Mouse (Mus musculus) heart, embryonic 16.5 days (tissue): Measurements from ENCODE around the gene Cmss1. TPM values are rescaled to one million over a fixed set of nuclear protein-coding genes. Genes with fewer than 3 reads are reported as not detected.
A peak's percentile ranks its signal among the peaks of the same experiment; 100 is the strongest.

Source experiments
- ATAC-seq: fragments of 200-750 bp; cut with Nextera tagmentation; replicated peaks from 2 replicates; pipeline ENCODE4 v1.8.0; 2017; ENCODE audit warnings: moderate number of reproducible peaks; ENCODE audit not compliant: insufficient read depth, low FRiP score; ENCODE audit errors: extremely low read depth
- H3K27ac ChIP-seq: fragments of 300-500 bp; sonication (generic); 2 replicates; pipeline ENCODE4 v1.5.1; 2014; ENCODE audit warnings: mild to moderate bottlenecking, low read length, control low read depth, moderate library complexity
- H3K27me3 ChIP-seq: fragments of 300-500 bp; sonication (generic); 2 replicates; pipeline ENCODE4 v1.6.1; 2014; ENCODE audit warnings: low read length, mixed read lengths; ENCODE audit not compliant: control insufficient read depth, insufficient read depth
- H3K36me3 ChIP-seq: fragments of 300-500 bp; sonication (generic); 2 replicates; pipeline ENCODE4 v1.6.1; 2014; ENCODE audit not compliant: control insufficient read depth, insufficient read depth
- H3K4me1 ChIP-seq: fragments of 300-500 bp; sonication (generic); 2 replicates; pipeline ENCODE4 v1.6.1; 2014; ENCODE audit warnings: low read length, mixed read lengths; ENCODE audit not compliant: control insufficient read depth, insufficient read depth
- H3K4me2 ChIP-seq: fragments of 300-500 bp; sonication (generic); 2 replicates; pipeline ENCODE4 v1.6.1; 2014; ENCODE audit warnings: low read depth, mild to moderate bottlenecking, control low read depth, low read length
- H3K4me3 ChIP-seq: fragments of 300-500 bp; sonication (generic); 2 replicates; pipeline ENCODE4 v1.5.1; 2014; ENCODE audit warnings: mild to moderate bottlenecking, control low read depth, low read length
- H3K9ac ChIP-seq: fragments of 300-500 bp; sonication (generic); 2 replicates; pipeline ENCODE4 v1.6.1; 2014; ENCODE audit warnings: low read length, control low read depth
- H3K9me3 ChIP-seq: fragments of 300-500 bp; sonication (generic); replicated peaks from 2 replicates; pipeline ENCODE4 v1.6.1; 2016; ENCODE audit warnings: low read length; ENCODE audit not compliant: control insufficient read depth
- WGBS: fragments of 180-500 bp; shearing (Covaris S2); extraction: QIAGEN DNeasy Blood & Tissue Kit; methylation state at CpG from one replicate; pipeline ENCODE4 v1.1.7; 2014; 5-methylcytosine and 5-hydroxymethylcytosine counted together
- polyA plus RNA-seq: library from polyadenylated mRNA; unstranded; fragments of >200 nt; fragmentation: Nextera tagmentation; extraction: Ambion mirVana; gene quantifications from 2 replicates; pipeline ENCODE4 v1.2.1, GENCODE M21; 2015

Cmss1 gene
- polyA plus RNA-seq, 1 experiment from 2014 or later: 39.5 TPM

- Histone ChIP-seq H3K4me3 (no peak overlapping the region), H3K9ac (no peak overlapping the region), H3K4me1 (peaks cover 3% of the 10 kb centered on the region), H3K4me2 (no peak overlapping the region), H3K27me3 (no peaks in the 10 kb centered on the region), H3K36me3 (peaks cover 22% of the 10 kb centered on the region), H3K27ac (no peak overlapping the region), H3K9me3 (no peaks in the 10 kb centered on the region)
- WGBS: 78% methylated on average over 7 of the region's 7 CpGs
- no peak for ATAC-seq
Observed at GRCm38 (mm10) chr16:57568648-57569404, 37.8 kb downstream of the Cmss1 start.

- ATAC-seq: no peak
- Histone ChIP-seq H3K27ac (peak overlapping the region; percentile 17; the same call in 1 of the 2 replicates), H3K9me3 (no peaks in the 10 kb centered on the region), H3K4me1 (peaks cover 9% of the 10 kb centered on the region; the same call in 1 of the 2 replicates), H3K4me3 (no peak overlapping the region), H3K4me2 (no peak overlapping the region), H3K9ac (no peak overlapping the region), H3K27me3 (no peaks in the 10 kb centered on the region), H3K36me3 (peaks cover 13% of the 10 kb centered on the region)
- 40% methylated on average over 3 of the region's 3 CpGs for WGBS
Observed at GRCm38 (mm10) chr16:57566215-57566614, 40.4 kb downstream of the Cmss1 start.

- H3K27me3 ChIP-seq: no peaks in the 10 kb centered on the region
- ATAC-seq: no peak
- no peak overlapping the region for H3K27ac ChIP-seq
- no peak overlapping the region for H3K9ac ChIP-seq
- peaks cover 3% of the 10 kb centered on the region for H3K36me3 ChIP-seq
- H3K9me3 ChIP-seq: no peaks in the 10 kb centered on the region
- WGBS: 43% methylated on average over 1 of the region's 1 CpGs
- no peak overlapping the region for H3K4me2 ChIP-seq
- H3K4me1 ChIP-seq: peaks cover 14% of the 10 kb centered on the region
- no peak overlapping the region for H3K4me3 ChIP-seq
Observed at GRCm38 (mm10) chr16:57564807-57565206, 41.9 kb downstream of the Cmss1 start.

GRCm38 (mm10) chr16:57563453-57563852 lies 43.2 kb downstream of the Cmss1 start:
- no peaks in the 10 kb centered on the region for H3K9me3 ChIP-seq
- peak; percentile 49 for ATAC-seq
- H3K27ac ChIP-seq: no peak overlapping the region
- 23% methylated on average over 3 of the region's 3 CpGs for WGBS
- H3K4me1 ChIP-seq: peaks cover 14% of the 10 kb centered on the region
- no peak overlapping the region for H3K4me3 ChIP-seq
- no peaks in the 10 kb centered on the region for H3K27me3 ChIP-seq
- no peak overlapping the region for H3K9ac ChIP-seq
- H3K4me2 ChIP-seq: no peak overlapping the region
- H3K36me3 ChIP-seq: no peaks in the 10 kb centered on the region

GRCm38 (mm10) chr16:57560185-57560584 lies 46.5 kb downstream of the Cmss1 start:
- Histone ChIP-seq H3K4me1 (peaks cover 19% of the 10 kb centered on the region), H3K9ac (no peak overlapping the region), H3K4me3 (no peak overlapping the region), H3K36me3 (no peaks in the 10 kb centered on the region), H3K9me3 (no peaks in the 10 kb centered on the region), H3K4me2 (no peak overlapping the region), H3K27ac (no peak overlapping the region), H3K27me3 (no peaks in the 10 kb centered on the region)
- WGBS: 83% methylated on average over 1 of the region's 1 CpGs
- no peak for ATAC-seq

GRCm38 (mm10) chr16:57558258-57558657 lies 48.4 kb downstream of the Cmss1 start:
- H3K4me3 ChIP-seq: no peak overlapping the region
- H3K4me1 ChIP-seq: peaks cover 17% of the 10 kb centered on the region
- H3K9me3 ChIP-seq: no peaks in the 10 kb centered on the region
- WGBS: 83% methylated on average over 3 of the region's 3 CpGs
- H3K27me3 ChIP-seq: no peaks in the 10 kb centered on the region
- ATAC-seq: no peak
- H3K4me2 ChIP-seq: no peak overlapping the region
- no peak overlapping the region for H3K9ac ChIP-seq
- no peaks in the 10 kb centered on the region for H3K36me3 ChIP-seq
- H3K27ac ChIP-seq: no peak overlapping the region

- Histone ChIP-seq H3K9me3 (no peaks in the 10 kb centered on the region), H3K27ac (peak overlapping the region; percentile 52), H3K9ac (no peak overlapping the region), H3K36me3 (peaks cover 4% of the 10 kb centered on the region; the same call in 1 of the 2 replicates), H3K4me2 (no peak overlapping the region), H3K4me3 (no peak overlapping the region), H3K4me1 (peaks cover 26% of the 10 kb centered on the region), H3K27me3 (no peaks in the 10 kb centered on the region)
- 55% methylated on average over 2 of the region's 2 CpGs for WGBS
- ATAC-seq: no peak
Observed at GRCm38 (mm10) chr16:57556244-57556643, 50.4 kb downstream of the Cmss1 start.

- no peaks in the 10 kb centered on the region for H3K9me3 ChIP-seq
- ATAC-seq: no peak
- no peak overlapping the region for H3K4me3 ChIP-seq
- no peak overlapping the region for H3K4me2 ChIP-seq
- H3K4me1 ChIP-seq: peaks cover 28% of the 10 kb centered on the region
- no peaks in the 10 kb centered on the region for H3K27me3 ChIP-seq
- H3K36me3 ChIP-seq: peaks cover 4% of the 10 kb centered on the region; the same call in 1 of the 2 replicates
- 67% methylated on average over 4 of the region's 4 CpGs for WGBS
- H3K27ac ChIP-seq: peak overlapping the region; percentile 52; the same call in 1 of the 2 replicates
- no peak overlapping the region for H3K9ac ChIP-seq
Observed at GRCm38 (mm10) chr16:57555667-57556066, 51.0 kb downstream of the Cmss1 start.

GRCm38 (mm10) chr16:57554886-57555400 lies 51.7 kb downstream of the Cmss1 start:
- Histone ChIP-seq H3K4me3 (no peak overlapping the region), H3K9me3 (no peaks in the 10 kb centered on the region), H3K27ac (no peak overlapping the region), H3K4me2 (no peak overlapping the region), H3K36me3 (peaks cover 4% of the 10 kb centered on the region; the same call in 1 of the 2 replicates), H3K4me1 (peaks cover 25% of the 10 kb centered on the region), H3K27me3 (no peaks in the 10 kb centered on the region), H3K9ac (no peak overlapping the region)
- no peak for ATAC-seq
- WGBS: 81% methylated on average over 6 of the region's 6 CpGs
